Comparison of ENCODE assay signal across 8 mouse cellular contexts in genomic region chr5:27792173-27792470, GRCm38 (mm10). TPM values are rescaled to one million over a fixed set of nuclear protein-coding genes. Genes with fewer than 3 reads are reported as not detected.
DNase-seq lines count a peak whose midpoint lies in the region; ATAC-seq and TF ChIP-seq lines count a peak whose summit lies in the region.

No protein-coding gene starts in this region.

- no peaks in the 10 kb centered on the region for H3K27me3 ChIP-seq in testis, adult 2 months (ENCODE audit: control insufficient read depth, insufficient read depth, low read length)
- H3K27me3 ChIP-seq in liver, embryonic 13.5 days = 0 out of 2 replicates have a peak, but pooled peaks cover 3% of the 10 kb centered on the region
- H3K27me3 ChIP-seq in stomach, postnatal 0 days (ENCODE audit: control insufficient read depth, insufficient read depth, low read length) = no peaks in the 10 kb centered on the region

- H3K9ac ChIP-seq in liver, embryonic 13.5 days = peak overlapping the region; percentile 99
- H3K9ac ChIP-seq in stomach, postnatal 0 days (ENCODE audit: low read length) = peak overlapping the region; percentile 84

- ATAC-seq in liver, embryonic 13.5 days (ENCODE audit: low read depth) = no peak
- no peak for ATAC-seq in stomach, postnatal 0 days (ENCODE audit: low FRiP score, low TSS enrichment)

- WGBS in liver, embryonic 13.5 days (ENCODE audit: insufficient replicate concordance) = 8% methylated on average over 8 of the region's 8 CpGs
- WGBS in stomach, postnatal 0 days = 7% methylated on average over 8 of the region's 8 CpGs

- intact Hi-C loops in gastrocnemius, adult 2 months (cut with DNase I) = no loop called here

- TF ChIP-seq POLR2A in testis, adult 2 months (IDR thresholded peaks at IDR 0.05; ENCODE audit: control insufficient read depth, low read depth, low read length) = no peak

- peaks cover 9% of the 10 kb centered on the region for H3K4me1 ChIP-seq in testis, adult 2 months (ENCODE audit: control insufficient read depth, insufficient read depth, low read length)
- H3K4me1 ChIP-seq in liver, embryonic 13.5 days (replicated peaks) = peaks cover 32% of the 10 kb centered on the region
- peaks cover 4% of the 10 kb centered on the region; the same call in 1 of the 2 replicates for H3K4me1 ChIP-seq in stomach, postnatal 0 days (replicated peaks; ENCODE audit: control insufficient read depth, insufficient read depth)

- TF ChIP-seq CTCF in gastrocnemius, adult 2 months (IDR thresholded peaks at IDR 0.05) = no peak
- TF ChIP-seq CTCF in testis, adult 2 months (IDR thresholded peaks at IDR 0.05; ENCODE audit: control insufficient read depth, insufficient read depth, insufficient replicate concordance, low read depth, low read length) = no peak
- no peak for TF ChIP-seq CTCF in stomach, postnatal 0 days (IDR thresholded peaks at IDR 0.05; ENCODE audit: low read depth)

- TF ChIP-seq EP300 in stomach, postnatal 0 days (optimal IDR thresholded peaks at IDR 0.05) = no peak

- DNase-seq in gastrocnemius, adult 2 months = no peak
- DNase-seq in gastrocnemius, postnatal 25 days = no peak
- no peak for DNase-seq in testis, postnatal 10 days (ENCODE audit: low spot score)
- no peak for DNase-seq in liver, embryonic 13.5 days
- DNase-seq in stomach, postnatal 0 days (ENCODE audit: low spot score) = no peak
- DNase-seq in left cerebral cortex, adult 9 months (ENCODE audit: low spot score in 2 of 2) = no peak
- DNase-seq in gastrocnemius, adult 18-20 months (ENCODE audit: low spot score) = no peak

- peak overlapping the region; percentile 100 for H3K27ac ChIP-seq in gastrocnemius, adult 2 months
- H3K27ac ChIP-seq in testis, adult 2 months (ENCODE audit: control insufficient read depth, insufficient read depth, low read depth, low read length) = peak overlapping the region; percentile 97
- H3K27ac ChIP-seq in liver, embryonic 13.5 days = peak overlapping the region; percentile 84
- peak overlapping the region; percentile 97 for H3K27ac ChIP-seq in stomach, postnatal 0 days (replicated peaks)

- peak overlapping the region; percentile 84 for H3K4me2 ChIP-seq in liver, embryonic 13.5 days
- peak overlapping the region; percentile 64 for H3K4me2 ChIP-seq in stomach, postnatal 0 days (replicated peaks; ENCODE audit: low read depth)

- peak overlapping the region; percentile 78 for H3K4me3 ChIP-seq in gastrocnemius, adult 2 months
- H3K4me3 ChIP-seq in testis, adult 2 months (ENCODE audit: control insufficient read depth, low read depth, low read length) = peak overlapping the region; percentile 99
- peak overlapping the region; percentile 96 for H3K4me3 ChIP-seq in liver, embryonic 13.5 days (replicated peaks)
- H3K4me3 ChIP-seq in stomach, postnatal 0 days (ENCODE audit: low read depth, low read length) = peak overlapping the region; percentile 76

- no peaks in the 10 kb centered on the region for H3K9me3 ChIP-seq in liver, embryonic 13.5 days (replicated peaks)
- H3K9me3 ChIP-seq in stomach, postnatal 0 days (ENCODE audit: control insufficient read depth, low read length) = no peaks in the 10 kb centered on the region

- H3K36me3 ChIP-seq in testis, adult 2 months (ENCODE audit: control insufficient read depth, insufficient read depth, low read length) = peaks cover 4% of the 10 kb centered on the region
- peaks cover 28% of the 10 kb centered on the region for H3K36me3 ChIP-seq in liver, embryonic 13.5 days
- H3K36me3 ChIP-seq in stomach, postnatal 0 days (ENCODE audit: control insufficient read depth, insufficient read depth, low read length) = no peaks in the 10 kb centered on the region; the same call in 1 of the 2 replicates

RNA-seq across cellular contexts. Expression of gene Paxip1, which starts 0.6 kb away (rescaled TPM):
- total RNA-seq in gastrocnemius, adult 2 months (2021) = 10 to 100 TPM; 11.5 to 12.7 TPM
- 10 to 100 TPM in 1 of 2 experiments, 1 to 10 TPM in 1; 8.5 to 10.3 TPM for total RNA-seq in gastrocnemius, postnatal 25 days (2021)
- 33.4 and 34.8 TPM in 2 replicates for polyA plus RNA-seq in testis, adult 2 months (2012; rRNA removed)
- 16.9 and 23.6 TPM in 2 replicates for polyA plus RNA-seq in liver, embryonic 13.5 days (2015; fragmentation: Nextera tagmentation; extraction: Ambion mirVana)
- 7.9 and 9.3 TPM in 2 replicates for polyA plus RNA-seq in stomach, postnatal 0 days (2015; fragmentation: Nextera tagmentation; extraction: Ambion mirVana)
- total RNA-seq in gastrocnemius, adult 18-20 months (2021) = 1 to 10 TPM; 6.1 to 7.7 TPM

RNA-seq across cellular contexts. Expression of gene Htr5a, which starts 49.8 kb away (rescaled TPM):
- total RNA-seq in gastrocnemius, adult 2 months (2021) = not detected
- total RNA-seq in gastrocnemius, postnatal 25 days (2021) = not detected
- not detected in 2 replicates for polyA plus RNA-seq in testis, adult 2 months (2012; rRNA removed)
- polyA plus RNA-seq in liver, embryonic 13.5 days (2015; fragmentation: Nextera tagmentation; extraction: Ambion mirVana) = not detected in 2 replicates
- not detected in 2 replicates for polyA plus RNA-seq in stomach, postnatal 0 days (2015; fragmentation: Nextera tagmentation; extraction: Ambion mirVana)
- not detected for total RNA-seq in gastrocnemius, adult 18-20 months (2021)
